8 mouse cellular contexts compared by ENCODE assay signal in the genomic region with DNA sequence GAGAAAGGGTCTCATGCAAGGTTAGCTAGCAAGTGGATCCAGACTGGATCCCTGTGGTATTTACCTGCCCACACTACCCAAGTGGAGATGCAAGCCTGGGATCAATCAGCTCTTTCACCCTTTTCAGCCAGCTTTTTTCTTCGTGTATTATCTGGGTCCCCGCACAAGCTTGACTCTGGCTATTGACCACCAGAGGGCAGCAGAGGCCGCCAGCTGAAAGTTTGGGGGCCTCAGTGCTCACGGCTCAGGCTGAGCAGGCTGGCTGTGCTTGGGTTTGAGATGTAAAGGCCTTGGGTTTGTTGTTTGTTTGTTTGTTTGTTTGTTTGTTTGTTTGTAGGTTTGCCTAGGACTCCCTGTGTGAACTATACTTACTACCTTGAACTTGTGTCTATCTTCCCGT. TPM values are rescaled to one million over a fixed set of nuclear protein-coding genes. Genes with fewer than 3 reads are reported as not detected.
DNase-seq lines count a peak whose midpoint lies in the region; ATAC-seq and TF ChIP-seq lines count a peak whose summit lies in the region.

No protein-coding gene starts in this region.

- TF ChIP-seq CTCF in liver, postnatal 0 days (IDR thresholded peaks at IDR 0.05; ENCODE audit: low read depth) = peak; percentile 99

- no peaks in the 10 kb centered on the region for H3K9me3 ChIP-seq in liver, postnatal 0 days (ENCODE audit: low read length)
- H3K9me3 ChIP-seq in neural tube, embryonic 12.5 days = no peaks in the 10 kb centered on the region

- no peaks in the 10 kb centered on the region for H3K27me3 ChIP-seq in liver, postnatal 0 days (ENCODE audit: insufficient read depth, low read length)
- H3K27me3 ChIP-seq in neural tube, embryonic 12.5 days (replicated peaks) = no peaks in the 10 kb centered on the region

- H3K4me2 ChIP-seq in liver, postnatal 0 days (ENCODE audit: low read depth, low read length) = no peak overlapping the region
- H3K4me2 ChIP-seq in neural tube, embryonic 12.5 days (replicated peaks) = no peak overlapping the region

- H3K4me1 ChIP-seq in liver, postnatal 0 days (ENCODE audit: insufficient read depth) = peaks cover 6% of the 10 kb centered on the region; the same call in 1 of the 2 replicates
- peaks cover 12% of the 10 kb centered on the region for H3K4me1 ChIP-seq in neural tube, embryonic 12.5 days

- H3K4me3 ChIP-seq in liver, postnatal 0 days (ENCODE audit: low read depth, low read length) = no peak overlapping the region
- no peak overlapping the region for H3K4me3 ChIP-seq in neural tube, embryonic 12.5 days

- TF ChIP-seq EP300 in liver, postnatal 0 days (IDR thresholded peaks at IDR 0.05; ENCODE audit: low read depth) = no peak

- peak; percentile 81 for DNase-seq in CD4-positive helper T cell, adult 2 months (ENCODE audit: low read depth, low spot score)
- DNase-seq in embryo, embryonic 10 days (ENCODE audit: low spot score) = peak; percentile 90
- DNase-seq in kidney, adult 8-10 months = peak; percentile 71 to 78
- DNase-seq in liver, postnatal 0 days = peak; percentile 87
- peak; percentile 88 for DNase-seq in testis, postnatal 10 days (ENCODE audit: low spot score)

- H3K9ac ChIP-seq in liver, postnatal 0 days (replicated peaks) = no peak overlapping the region
- H3K9ac ChIP-seq in neural tube, embryonic 12.5 days = no peak overlapping the region

- no peak overlapping the region for H3K27ac ChIP-seq in liver, postnatal 0 days (ENCODE audit: low read depth)
- no peak overlapping the region for H3K27ac ChIP-seq in neural tube, embryonic 12.5 days

- no peaks in the 10 kb centered on the region for H3K36me3 ChIP-seq in liver, postnatal 0 days (replicated peaks; ENCODE audit: insufficient read depth, low read length)
- no peaks in the 10 kb centered on the region for H3K36me3 ChIP-seq in neural tube, embryonic 12.5 days

- peak; percentile 55 for ATAC-seq in activated CD4-positive, CD25-positive, alpha-beta regulatory T cell, adult 4 months
- ATAC-seq in granulocyte monocyte progenitor cell, adult 5-6 weeks (replicated peaks; ENCODE audit: poor library complexity, severe bottlenecking) = peak; percentile 64
- ATAC-seq in liver, postnatal 0 days = peak; percentile 44; the same call in 1 of the 2 replicates
- peak; percentile 41 for ATAC-seq in neural tube, embryonic 12.5 days (ENCODE audit: low FRiP score, low read depth)

- whole genome bisulfite sequencing in liver, postnatal 0 days (ENCODE audit: insufficient replicate concordance) = 17% methylated on average over 5 of the region's 5 CpGs
- 14% methylated on average over 5 of the region's 5 CpGs for WGBS in neural tube, embryonic 12.5 days

RNA-seq across cellular contexts. Expression of a gene that starts 10.4 kb away (rescaled TPM):
- polyA plus RNA-seq in activated CD4-positive, CD25-positive, alpha-beta regulatory T cell, adult 4 months (2017; shearing (Covaris generic)) = 100 to 1,000 TPM; 176 to 181 TPM
- 410 and 448 TPM in 2 replicates for total RNA-seq in granulocyte monocyte progenitor cell, adult 5-6 weeks (2014; fragmentation: Nextera tagmentation)
- total RNA-seq in granulocyte monocyte progenitor cell, adult 5-6 weeks (2017) = 395 and 452 TPM in 2 replicates
- 146 and 159 TPM in 2 replicates for polyA plus RNA-seq in liver, postnatal 0 days (2015; fragmentation: Nextera tagmentation; extraction: Ambion mirVana)
- 465 and 488 TPM in 2 replicates for polyA plus RNA-seq in neural tube, embryonic 12.5 days (2016; fragmentation: Nextera tagmentation; extraction: Ambion mirVana)

RNA-seq across cellular contexts. Expression of a gene that starts 23.8 kb away (rescaled TPM):
- polyA plus RNA-seq in activated CD4-positive, CD25-positive, alpha-beta regulatory T cell, adult 4 months (2017; shearing (Covaris generic)) = not detected
- total RNA-seq in granulocyte monocyte progenitor cell, adult 5-6 weeks (2014; fragmentation: Nextera tagmentation) = not detected in 2 replicates
- total RNA-seq in granulocyte monocyte progenitor cell, adult 5-6 weeks (2017) = not detected in 2 replicates
- polyA plus RNA-seq in liver, postnatal 0 days (2015; fragmentation: Nextera tagmentation; extraction: Ambion mirVana) = 147 and 174 TPM in 2 replicates
- 12.8 and 14.1 TPM in 2 replicates for polyA plus RNA-seq in neural tube, embryonic 12.5 days (2016; fragmentation: Nextera tagmentation; extraction: Ambion mirVana)

RNA-seq across cellular contexts. Expression of a gene that starts 33.9 kb away (rescaled TPM):
- polyA plus RNA-seq in activated CD4-positive, CD25-positive, alpha-beta regulatory T cell, adult 4 months (2017; shearing (Covaris generic)) = 1 to 10 TPM in 1 of 2 experiments, not detected in 1; 1.1 TPM
- total RNA-seq in granulocyte monocyte progenitor cell, adult 5-6 weeks (2014; fragmentation: Nextera tagmentation) = not detected in 2 replicates
- total RNA-seq in granulocyte monocyte progenitor cell, adult 5-6 weeks (2017) = not detected in 2 replicates
- 5.8 and 6.2 TPM in 2 replicates for polyA plus RNA-seq in liver, postnatal 0 days (2015; fragmentation: Nextera tagmentation; extraction: Ambion mirVana)
- polyA plus RNA-seq in neural tube, embryonic 12.5 days (2016; fragmentation: Nextera tagmentation; extraction: Ambion mirVana) = 1.3 and 2.3 TPM in 2 replicates

RNA-seq across cellular contexts. Expression of a gene that starts 36.5 kb away (rescaled TPM):
- polyA plus RNA-seq in activated CD4-positive, CD25-positive, alpha-beta regulatory T cell, adult 4 months (2017; shearing (Covaris generic)) = not detected
- total RNA-seq in granulocyte monocyte progenitor cell, adult 5-6 weeks (2014; fragmentation: Nextera tagmentation) = not detected in 2 replicates
- total RNA-seq in granulocyte monocyte progenitor cell, adult 5-6 weeks (2017) = not detected in 2 replicates
- 0.41 and 0.56 TPM in 2 replicates for polyA plus RNA-seq in liver, postnatal 0 days (2015; fragmentation: Nextera tagmentation; extraction: Ambion mirVana)
- polyA plus RNA-seq in neural tube, embryonic 12.5 days (2016; fragmentation: Nextera tagmentation; extraction: Ambion mirVana) = 4.7 and 4.8 TPM in 2 replicates

RNA-seq across cellular contexts. Expression of a gene that starts 58.1 kb away (rescaled TPM):
- polyA plus RNA-seq in activated CD4-positive, CD25-positive, alpha-beta regulatory T cell, adult 4 months (2017; shearing (Covaris generic)) = 10 to 100 TPM; 28.7 to 33.8 TPM
- total RNA-seq in granulocyte monocyte progenitor cell, adult 5-6 weeks (2014; fragmentation: Nextera tagmentation) = 89.9 and 105 TPM in 2 replicates
- total RNA-seq in granulocyte monocyte progenitor cell, adult 5-6 weeks (2017) = 46.9 and 76.8 TPM in 2 replicates
- 63.6 and 68.0 TPM in 2 replicates for polyA plus RNA-seq in liver, postnatal 0 days (2015; fragmentation: Nextera tagmentation; extraction: Ambion mirVana)
- polyA plus RNA-seq in neural tube, embryonic 12.5 days (2016; fragmentation: Nextera tagmentation; extraction: Ambion mirVana) = 20.6 and 23.3 TPM in 2 replicates

Comparison
In these comparisons a context has a peak if more than half of its experiments do, and no peak if none do; other contexts are left out.
1. RNA of a gene that starts 23.8 kb away (polyA plus RNA-seq): 147 to 174 TPM in liver, postnatal 0 days and 12.8 to 14.1 TPM in neural tube, embryonic 12.5 days; not detected in activated CD4-positive, CD25-positive, alpha-beta regulatory T cell, adult 4 months; every median in the first group is over 10 times any median in the second.
2. Peak in every context shown above with its lines, with median percentiles within 50 percentile points of each other: DNase-seq and ATAC-seq.